Mouse (Mus musculus) G1E (cell line): ENCODE measurements at regions not wholly inside any gene's neighbourhood (a gene's known extent, or its start where the extent isn't known, plus 50 kb on each side); places are given as distances from the start of the nearest gene placed in this dataset.

Source experiments
- CTCF ChIP-seq: IDR thresholded peaks from 2 replicates; pipeline ENCODE4 v1.5.1; 2012; ENCODE audit warnings: low read depth, low read length, inconsistent platforms, mixed read lengths
- GATA1 ChIP-seq: IDR thresholded peaks from 2 replicates; pipeline ENCODE4 v1.6.1; 2012; ENCODE audit warnings: borderline replicate concordance, low read length, inconsistent platforms, mixed read lengths

DNA sequence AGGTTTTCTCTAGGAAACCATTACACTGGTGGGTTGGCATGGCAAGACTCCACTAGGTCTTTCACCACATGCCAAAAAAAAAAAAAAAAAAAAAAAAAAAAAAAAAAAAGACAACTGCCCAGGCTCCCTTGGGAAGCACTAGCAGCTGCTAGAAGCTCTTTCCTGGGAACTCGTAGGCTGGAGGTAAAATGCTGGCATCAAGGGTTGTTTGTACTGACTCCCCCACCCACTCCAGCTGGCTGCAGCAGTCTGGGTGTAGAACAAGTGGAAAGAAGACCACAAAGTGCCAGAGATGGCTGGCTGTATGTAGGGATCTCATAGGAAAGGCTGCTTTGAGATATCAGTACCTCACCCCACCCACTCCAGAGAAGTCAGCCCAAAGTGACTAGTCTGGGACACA is 140.0 kb upstream of the Spats2l start:
- TF ChIP-seq CTCF (no peak), GATA1 (no peak)
